8 mouse cellular contexts compared by ENCODE assay signal in the genomic region with DNA sequence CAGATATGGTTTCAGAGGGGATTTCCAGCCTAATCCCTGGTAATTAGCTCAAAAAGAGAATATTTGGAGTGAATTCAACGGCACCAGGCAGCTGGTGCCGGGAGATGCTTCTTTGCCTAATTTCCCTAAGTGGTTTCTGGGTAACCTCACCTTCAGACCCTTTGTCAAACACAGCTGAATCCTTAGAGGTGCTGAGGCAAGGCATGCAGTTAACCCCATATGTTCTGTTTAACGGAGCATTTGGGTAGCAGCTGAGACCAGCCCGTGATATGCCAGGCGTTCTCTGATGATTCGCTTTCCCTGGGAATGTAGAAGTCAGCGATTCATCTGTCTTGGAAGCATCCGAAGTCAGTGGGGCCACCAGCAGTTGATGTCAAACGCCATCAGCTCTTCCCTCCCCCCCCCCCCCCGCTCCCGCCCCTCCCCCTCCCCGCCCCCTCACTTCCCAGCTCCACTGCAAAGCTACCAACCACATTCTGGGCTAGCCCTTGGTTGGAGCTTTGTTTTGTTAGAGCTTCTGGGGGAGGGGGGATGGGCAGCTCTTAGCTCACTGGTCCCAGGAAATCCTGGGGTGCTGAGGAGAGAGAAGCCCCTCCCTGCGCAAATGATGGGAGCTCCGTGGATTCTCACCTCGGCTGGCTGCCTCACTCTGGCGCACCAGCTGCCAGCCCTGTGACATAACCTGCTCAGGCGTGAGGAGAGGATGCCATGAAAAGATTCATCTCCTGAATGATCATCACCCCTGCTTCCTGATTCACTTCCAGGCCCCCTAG.
A peak's percentile ranks its signal among the peaks of the same experiment; 100 is the strongest.
DNase-seq lines count a peak whose midpoint lies in the region; ATAC-seq and TF ChIP-seq lines count a peak whose summit lies in the region.

No protein-coding gene starts in this region.

- intact Hi-C loops in heart, postnatal 36 days (cut with DNase I) = no loop called here
- intact Hi-C loops in left cerebral cortex, postnatal 25 days (cut with DNase I) = no loop called here

- no peaks in the 10 kb centered on the region for H3K9me3 ChIP-seq in heart, embryonic 15.5 days (replicated peaks)
- no peaks in the 10 kb centered on the region for H3K9me3 ChIP-seq in forebrain, embryonic 13.5 days (replicated peaks)

- H3K4me2 ChIP-seq in heart, embryonic 15.5 days = peak overlapping the region; percentile 60
- H3K4me2 ChIP-seq in forebrain, embryonic 13.5 days = peak overlapping the region; percentile 68

- DNase-seq in heart, postnatal 36 days = no peak
- DNase-seq in brain, embryonic 14.5 days (ENCODE audit: low read depth) = peak; percentile 94
- DNase-seq in left cerebral cortex, postnatal 25 days (ENCODE audit: low spot score in 2 of 2) = peak; percentile 34 to 59
- DNase-seq in B cell, adult 2 months = no peak

- no peak overlapping the region for H3K9ac ChIP-seq in heart, embryonic 15.5 days
- peak overlapping the region; percentile 56 for H3K9ac ChIP-seq in forebrain, embryonic 13.5 days

- no peak overlapping the region for H3K27ac ChIP-seq in heart, embryonic 15.5 days
- H3K27ac ChIP-seq in forebrain, embryonic 13.5 days = peak overlapping the region; percentile 95
- no peak overlapping the region for H3K27ac ChIP-seq in olfactory bulb, adult 2 months (ENCODE audit: insufficient read depth, low read depth, low read length)

- peaks cover 10% of the 10 kb centered on the region for H3K4me1 ChIP-seq in heart, embryonic 15.5 days (replicated peaks)
- peaks cover 40% of the 10 kb centered on the region for H3K4me1 ChIP-seq in forebrain, embryonic 13.5 days
- H3K4me1 ChIP-seq in olfactory bulb, adult 2 months (ENCODE audit: control insufficient read depth, insufficient read depth, low read length) = peaks cover 7% of the 10 kb centered on the region

- peaks cover 15% of the 10 kb centered on the region for H3K27me3 ChIP-seq in heart, embryonic 15.5 days
- H3K27me3 ChIP-seq in forebrain, embryonic 13.5 days = no peaks in the 10 kb centered on the region

- TF ChIP-seq POLR2A in brain, embryonic 14.5 days (IDR thresholded peaks at IDR 0.05; ENCODE audit: borderline replicate concordance, extremely low read depth, insufficient read depth, insufficient read length, poor library complexity, severe bottlenecking) = 0 out of 2 replicates have a peak, but pooled peaks have one; percentile 13
- TF ChIP-seq POLR2A in olfactory bulb, adult 2 months (IDR thresholded peaks at IDR 0.05; ENCODE audit: insufficient read depth, low read depth, low read length) = no peak

- ATAC-seq in heart, embryonic 15.5 days (replicated peaks; ENCODE audit: insufficient number of reproducible peaks, insufficient read depth, low FRiP score, low read depth) = no peak
- peak; percentile 88 for ATAC-seq in forebrain, embryonic 13.5 days
- no peak for ATAC-seq in erythroid progenitor cell, adult 5-6 weeks (replicated peaks; ENCODE audit: low FRiP score, poor library complexity, severe bottlenecking)

- peak overlapping the region; percentile 25 for H3K4me3 ChIP-seq in heart, embryonic 15.5 days
- peak overlapping the region; percentile 33 for H3K4me3 ChIP-seq in forebrain, embryonic 13.5 days
- peak overlapping the region; percentile 18 for H3K4me3 ChIP-seq in olfactory bulb, adult 2 months (ENCODE audit: insufficient read depth, low read depth, low read length)

- H3K36me3 ChIP-seq in heart, embryonic 15.5 days = no peaks in the 10 kb centered on the region
- no peaks in the 10 kb centered on the region for H3K36me3 ChIP-seq in forebrain, embryonic 13.5 days (ENCODE audit: poor library complexity, severe bottlenecking)

- TF ChIP-seq CTCF in brain, embryonic 14.5 days (IDR thresholded peaks at IDR 0.05; ENCODE audit: borderline replicate concordance, extremely low read depth, insufficient read depth, insufficient read length) = no peak
- TF ChIP-seq CTCF in olfactory bulb, adult 2 months (IDR thresholded peaks at IDR 0.05; ENCODE audit: insufficient read depth, low read depth, low read length) = no peak

- WGBS in heart, embryonic 15.5 days = 4% methylated on average over 14 of the region's 17 CpGs
- WGBS in forebrain, embryonic 13.5 days = under 1% methylated on average over 14 of the region's 17 CpGs
- WGBS in olfactory bulb, adult 2 months = 9% methylated on average over 16 of the region's 17 CpGs

Comparison
In these comparisons a context has a peak if more than half of its experiments do, and no peak if none do; other contexts are left out.
1. DNase-seq: peak in brain, embryonic 14.5 days (single experiment) and left cerebral cortex, postnatal 25 days (2 of 2); none in heart, postnatal 36 days (0 of 2) and B cell, adult 2 months (0 of 2).
2. Peak in every context shown above with its lines, with median percentiles within 50 percentile points of each other: H3K4me3 ChIP-seq.